Mouse (Mus musculus) ES-CJ7 (cell line): Measurements from ENCODE around the gene Txndc15.

Experiments used
- DNase-seq: peaks from one replicate; pipeline ENCODE4 v3.0.0; 2011; ENCODE audit warnings: low read depth, low spot score

The Txndc15 gene

DNA sequence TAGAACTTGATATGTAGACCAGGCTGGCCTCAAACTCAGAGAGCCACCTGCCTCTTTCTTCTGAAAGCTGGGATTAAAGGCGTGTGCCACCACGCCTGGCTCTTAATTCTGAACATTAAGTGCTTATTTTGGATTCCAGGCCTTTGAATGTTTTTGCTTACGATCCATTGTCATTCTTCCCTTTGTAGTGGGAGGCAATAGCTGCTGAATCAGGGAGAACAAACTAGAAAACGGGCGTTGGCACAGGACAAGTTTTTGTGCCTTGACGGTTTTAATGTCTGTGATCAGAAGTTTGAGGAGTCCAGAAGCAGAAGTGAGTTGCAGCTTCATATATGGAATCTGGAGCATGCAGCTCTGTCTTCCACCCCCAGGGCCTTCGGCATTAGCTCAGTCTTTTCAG lies 16.3 kb downstream of the Txndc15 start:
- peak; percentile 65 for DNase-seq

DNA sequence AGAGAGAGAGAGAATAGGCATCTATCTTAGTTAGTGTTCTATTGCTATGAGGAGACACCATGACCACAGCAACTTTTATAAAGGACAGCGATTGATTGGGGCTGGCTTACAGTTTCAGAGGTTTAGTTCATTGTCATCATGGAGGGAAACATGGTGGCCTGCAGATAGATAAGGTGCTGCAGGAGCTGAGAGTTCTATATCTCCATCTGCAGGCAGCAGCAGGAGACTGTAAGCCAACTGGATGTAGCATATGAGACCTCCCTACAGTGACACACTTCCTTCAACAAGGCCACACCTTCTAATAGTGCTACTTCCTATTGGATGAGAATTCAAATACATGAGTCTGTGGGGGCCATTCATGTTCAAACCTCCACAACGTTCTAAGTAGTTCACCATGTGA lies 17.7 kb downstream of the Txndc15 start:
- DNase-seq, result peak; percentile 30

GRCm38 (mm10) chr13:55733628-55734502 lies 19.4 kb downstream of the Txndc15 start:
- DNase-seq, result peak; percentile 45

DNA sequence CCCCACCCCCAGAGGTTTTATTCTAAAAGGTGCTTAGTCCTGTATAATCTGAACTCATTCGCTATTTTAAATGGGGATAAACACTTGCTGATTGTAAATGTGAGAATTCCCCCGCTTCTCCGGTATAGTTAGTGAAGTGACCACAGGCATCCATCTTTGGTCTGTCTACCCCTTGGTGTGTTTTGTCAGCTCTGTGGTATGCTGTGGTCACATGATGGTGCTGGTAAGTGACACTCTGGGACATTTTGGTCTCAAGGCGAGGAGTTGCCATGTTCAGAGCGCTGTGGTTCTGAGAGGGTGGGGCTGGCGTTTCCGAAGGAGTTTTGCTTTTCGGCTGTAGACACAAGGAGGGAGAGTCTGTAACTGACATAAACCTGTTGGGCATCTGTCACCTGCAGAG lies 23.4 kb downstream of the Txndc15 start:
- no peak for DNase-seq

DNA sequence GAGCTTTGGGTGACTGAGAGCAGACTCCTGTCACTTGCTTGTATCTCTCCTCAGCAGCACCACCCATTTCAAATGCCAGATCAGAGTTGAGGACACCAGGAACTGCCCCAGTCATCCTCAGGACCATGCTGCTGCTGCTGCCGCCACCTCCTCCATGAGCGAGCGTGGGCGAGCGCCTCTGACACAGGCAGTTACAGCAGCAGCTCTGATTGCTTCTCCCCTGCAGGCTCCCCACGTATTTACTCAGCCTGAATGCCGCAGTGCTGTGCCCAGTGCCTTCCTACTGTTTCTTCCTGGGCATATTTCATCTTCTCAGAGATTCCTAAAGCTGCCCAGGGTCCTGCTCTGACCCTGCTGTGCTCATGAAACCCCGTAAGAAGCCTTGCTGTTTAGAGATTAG lies 27.9 kb downstream of the Txndc15 start:
- no peak for DNase-seq

GRCm38 (mm10) chr13:55754380-55754779 lies 39.9 kb downstream of the Txndc15 start:
- DNase-seq, result no peak

DNA sequence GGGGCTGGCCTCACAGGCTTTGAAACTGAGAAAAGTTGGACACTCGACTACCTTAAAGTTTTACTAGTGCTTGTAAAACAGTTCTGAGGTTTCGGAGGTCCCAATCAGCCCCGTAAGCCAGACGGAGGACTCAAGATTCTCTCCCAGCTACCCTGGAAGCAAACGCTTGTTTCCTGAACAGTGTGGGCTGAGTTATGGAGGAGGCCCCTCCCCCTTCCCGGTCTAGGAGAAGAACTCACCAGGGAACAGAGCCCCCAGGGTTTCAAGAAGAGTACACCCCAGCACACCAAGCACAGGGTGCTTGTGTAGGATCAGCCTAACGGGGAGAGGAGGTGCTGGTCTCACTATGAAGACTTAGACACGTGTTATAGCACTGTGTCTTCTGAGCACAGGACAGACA lies 42.3 kb downstream of the Txndc15 start:
- peak; percentile 45 for DNase-seq

GRCm38 (mm10) chr13:55757645-55758044 lies 43.2 kb downstream of the Txndc15 start:
- DNase-seq, result peak; percentile 83

- no peak for DNase-seq
Measured at GRCm38 (mm10) chr13:55760576-55760975, 46.1 kb downstream of the Txndc15 start.

DNA sequence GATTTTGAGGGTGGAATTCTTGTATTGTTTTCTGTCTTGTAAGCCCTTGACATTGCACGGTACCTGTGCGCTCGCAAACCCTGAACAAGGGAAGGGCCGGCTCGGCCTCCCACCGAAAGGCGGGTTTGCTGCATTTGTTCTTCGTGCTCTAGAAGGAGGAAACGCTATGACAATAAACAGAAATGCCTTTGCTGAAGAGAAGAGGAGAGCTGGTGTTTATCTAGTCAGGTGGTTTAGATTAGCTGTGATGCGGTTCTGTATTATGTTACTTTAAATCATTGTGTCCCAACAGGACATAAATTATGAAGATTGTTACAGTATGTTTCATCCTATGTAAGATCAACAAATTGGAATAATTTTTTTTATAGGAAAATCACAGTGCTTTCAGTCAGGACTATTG lies 47.0 kb downstream of the Txndc15 start:
- no peak for DNase-seq

GRCm38 (mm10) chr13:55774352-55774751 lies 59.9 kb downstream of the Txndc15 start:
- no peak for DNase-seq

DNA sequence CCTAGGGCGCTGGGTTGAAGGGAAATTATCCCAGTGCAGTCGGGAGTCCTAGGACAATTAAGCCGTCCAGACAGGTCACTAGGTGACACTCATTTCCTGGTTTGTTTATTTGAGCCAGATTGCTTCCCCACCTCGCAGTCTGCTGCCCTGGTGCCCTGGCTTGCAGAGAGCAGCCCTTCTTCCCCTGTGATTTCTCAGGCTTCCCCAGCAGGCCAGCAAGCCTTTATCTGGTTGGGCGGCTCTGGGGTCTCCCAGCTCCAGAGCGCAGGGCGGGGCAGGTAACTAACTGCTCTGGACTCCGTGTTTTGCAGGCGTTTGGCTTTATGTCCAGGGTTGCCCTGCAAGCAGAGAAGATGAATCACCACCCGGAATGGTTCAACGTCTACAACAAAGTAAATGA lies 60.6 kb downstream of the Txndc15 start:
- DNase-seq, result no peak
